Mouse (Mus musculus): Measurements from ENCODE around the gene Rtn3.

- no peak for TF ChIP-seq POLR2A (IDR thresholded peaks at IDR 0.05; ENCODE audit: control insufficient read depth, extremely low read depth, insufficient read depth, low read length, poor library complexity)
- TF ChIP-seq CTCF (IDR thresholded peaks at IDR 0.05; ENCODE audit: borderline replicate concordance, control insufficient read depth, extremely low read depth, insufficient read depth, low read length, poor library complexity): no peak
These were observed 8.9 kb upstream of the Rtn3 start for GRCm38 (mm10) chr19:7491960-7492359.
